Mouse (Mus musculus) kidney, adult 2 months (tissue): ENCODE results near the gene Map2k2.

Experiments
- CTCF ChIP-seq: fragments of 200-500 bp; conservative IDR thresholded peaks from 2 replicates; pipeline ENCODE4 v1.5.1; 2011; ENCODE audit warnings: low read depth, mild to moderate bottlenecking, control low read depth, low read length, moderate library complexity, mixed read lengths; ENCODE audit not compliant: insufficient read depth, insufficient read length
- POLR2A ChIP-seq: fragments of 200-500 bp; IDR thresholded peaks from one replicate; pipeline ENCODE4 v1.6.1; 2011; ENCODE audit warnings: low read depth, low read length, control low read depth

DNA sequence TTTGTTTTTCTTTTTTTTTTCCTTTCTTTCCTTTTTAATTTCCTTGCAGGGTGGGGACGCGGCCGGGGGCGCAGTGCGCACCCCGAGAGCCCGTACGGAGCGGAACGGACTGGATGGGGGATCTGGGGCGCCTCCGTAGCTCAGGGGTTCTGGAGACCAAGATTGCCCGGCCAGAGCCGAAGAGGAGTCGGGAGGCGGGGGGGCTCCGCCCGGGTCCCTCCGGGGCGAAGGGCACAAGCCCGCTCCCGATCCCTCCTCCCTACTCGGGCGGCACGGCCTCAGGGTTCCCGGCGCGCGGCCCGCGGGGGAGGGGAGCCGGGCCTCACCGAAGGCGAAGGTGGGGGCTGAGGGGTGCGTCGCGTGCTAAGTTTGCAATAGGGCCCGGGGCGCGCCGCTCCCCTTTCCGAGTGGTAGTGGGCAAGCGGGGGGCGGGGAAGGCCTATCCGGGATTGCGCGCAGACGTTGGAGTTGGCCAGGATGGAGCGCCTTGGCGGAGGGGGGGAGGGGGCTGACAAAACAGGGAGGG, 31.1 kb downstream of the Map2k2 start:
- TF ChIP-seq POLR2A (no peak), CTCF (no peak)
